Mouse (Mus musculus) E14TG2a.4 (cell line): ENCODE data around the gene Chmp4b.

ENCODE experiments used
- CTCF ChIP-seq: conservative IDR thresholded peaks from 2 replicates; pipeline ENCODE4 v1.5.1; 2014; ENCODE audit warnings: low read length
- POU5F1 ChIP-seq: IDR thresholded peaks from 2 replicates; pipeline ENCODE4 v1.6.1; 2014; ENCODE audit warnings: low read length, borderline replicate concordance

DNA sequence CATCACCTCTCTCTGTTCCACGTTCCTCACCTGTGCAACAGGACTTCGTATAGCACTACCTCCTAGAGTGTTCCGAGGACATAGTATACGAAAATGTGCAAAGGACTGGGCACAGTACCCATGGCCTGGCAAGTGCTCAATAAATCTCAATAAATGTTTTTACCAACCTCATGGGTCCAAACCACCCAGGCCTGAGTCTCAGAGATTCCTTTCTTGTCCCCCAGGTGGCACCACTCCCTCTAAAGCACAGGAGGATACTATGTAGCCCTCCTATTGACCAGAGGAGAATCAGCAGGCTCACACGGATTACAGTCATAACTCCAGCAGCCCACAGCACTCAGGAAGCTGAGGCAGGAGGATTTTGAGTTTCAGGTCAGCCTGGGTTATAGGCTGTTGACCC lies 4.9 kb upstream of the Chmp4b start:
- TF ChIP-seq CTCF (peak; percentile 56), POU5F1 (no peak)
